Mouse (Mus musculus): Measurements from ENCODE around the gene Ap1s2.

Gene Ap1s2

DNA sequence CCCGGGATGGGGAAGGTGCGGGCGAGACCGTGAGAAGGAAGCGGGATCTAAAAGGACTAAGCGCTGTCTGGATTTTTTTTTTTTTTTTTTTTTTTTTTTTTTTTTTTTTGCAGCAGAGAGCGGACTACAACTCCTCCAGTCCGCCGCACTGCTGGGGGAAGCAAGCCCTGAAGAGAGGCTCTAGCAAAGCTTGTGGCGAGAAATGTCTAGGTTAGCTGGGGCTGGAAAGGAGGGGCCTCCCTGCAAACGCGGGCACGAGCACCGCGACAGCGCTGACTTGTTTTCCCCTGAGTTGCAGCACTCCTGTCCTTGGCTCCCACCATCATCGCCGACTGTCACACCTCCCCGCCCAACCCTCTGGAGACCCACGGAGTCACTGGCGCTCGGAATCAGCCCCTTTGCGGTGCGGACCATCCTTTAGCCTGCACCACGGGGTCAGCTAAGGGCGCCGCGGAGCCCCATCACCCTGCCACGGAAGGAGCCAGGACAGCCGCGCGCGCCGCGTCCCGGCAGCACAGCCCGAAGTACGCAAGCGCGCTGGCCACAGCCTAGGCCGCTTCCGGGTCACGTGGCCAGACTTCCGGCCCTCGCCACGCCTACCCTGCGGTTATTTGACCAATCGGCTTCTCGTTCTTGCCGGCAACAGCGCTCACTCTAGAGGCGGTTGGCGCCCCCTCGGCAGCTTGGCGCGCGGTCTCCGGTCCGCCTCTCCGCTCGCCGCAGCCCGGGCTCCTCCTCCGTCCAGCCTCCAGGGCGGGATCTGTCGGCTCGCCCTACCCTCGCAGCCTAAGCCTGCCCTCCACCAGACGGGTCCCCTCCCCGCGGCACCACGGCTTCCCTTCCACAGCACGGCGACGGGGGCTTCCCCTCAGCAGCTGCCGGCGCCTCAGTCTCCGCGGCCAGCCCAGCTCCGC, at the start of gene Ap1s2:
Gene Ap1s2, plus strand, starts transcription at position 681 of the 914 bp plus-strand sequence.
- DNase-seq = peak; percentile 97

DNA sequence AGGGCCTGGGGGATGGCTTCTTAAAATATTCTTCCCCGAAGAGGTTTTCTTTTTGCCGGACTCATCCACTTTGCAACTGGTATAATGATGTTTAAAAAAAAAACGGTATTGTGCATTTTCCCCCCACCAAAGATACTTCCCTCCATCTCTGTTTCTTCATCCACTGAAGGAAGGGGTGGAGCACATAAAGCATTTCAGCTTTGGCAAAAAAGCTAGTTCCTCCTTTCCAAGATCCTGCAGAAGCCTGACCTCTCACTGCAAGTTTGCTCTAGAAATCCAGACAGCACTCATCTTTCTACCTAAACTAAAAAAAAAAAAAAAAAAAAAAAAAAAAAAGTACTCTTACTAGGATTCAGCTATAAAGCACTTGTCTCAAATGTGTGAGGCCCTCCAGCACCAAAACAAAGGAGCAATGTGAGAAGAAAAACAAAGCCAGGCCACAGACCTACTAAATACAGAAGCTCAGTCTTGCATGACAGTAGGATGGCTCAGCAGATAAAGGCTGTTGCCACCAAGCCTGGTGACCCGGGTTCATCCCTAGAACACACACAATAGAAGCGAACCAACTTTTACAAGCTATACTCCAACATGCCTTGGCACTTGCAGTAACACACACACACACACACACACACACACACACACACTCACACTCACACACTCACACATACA, 41.0 kb upstream of the Ap1s2 start:
- no peak for DNase-seq

DNA sequence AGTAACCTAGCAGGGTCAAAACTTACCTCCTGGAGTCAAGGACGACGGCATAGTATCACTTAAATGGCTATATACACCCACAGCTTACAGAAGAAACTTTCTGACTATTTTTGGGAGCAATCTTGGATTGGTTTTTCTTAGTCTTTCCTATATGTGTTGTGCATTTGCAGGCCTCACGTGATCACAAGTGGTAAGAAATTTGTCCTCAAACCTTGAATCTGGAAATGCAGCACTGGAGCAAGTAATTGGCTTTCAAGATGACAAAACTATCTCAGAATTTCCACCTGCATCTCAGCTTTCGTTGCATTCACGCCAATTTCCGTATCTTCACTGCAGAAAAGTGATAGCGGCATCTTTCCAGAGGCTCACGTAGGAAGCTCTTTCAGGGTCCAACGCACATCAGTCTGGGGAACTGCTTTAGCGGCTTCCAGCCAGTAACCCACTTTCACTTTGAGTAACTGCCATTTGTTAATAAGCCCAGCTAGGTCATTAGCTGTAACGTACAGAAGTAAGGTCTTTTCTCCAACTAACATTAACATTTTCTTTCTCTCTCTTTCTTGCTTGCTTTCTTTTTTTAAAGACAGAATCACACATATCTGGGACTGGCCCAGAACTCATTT, 40.0 kb upstream of the Ap1s2 start:
- no peak for DNase-seq

DNA sequence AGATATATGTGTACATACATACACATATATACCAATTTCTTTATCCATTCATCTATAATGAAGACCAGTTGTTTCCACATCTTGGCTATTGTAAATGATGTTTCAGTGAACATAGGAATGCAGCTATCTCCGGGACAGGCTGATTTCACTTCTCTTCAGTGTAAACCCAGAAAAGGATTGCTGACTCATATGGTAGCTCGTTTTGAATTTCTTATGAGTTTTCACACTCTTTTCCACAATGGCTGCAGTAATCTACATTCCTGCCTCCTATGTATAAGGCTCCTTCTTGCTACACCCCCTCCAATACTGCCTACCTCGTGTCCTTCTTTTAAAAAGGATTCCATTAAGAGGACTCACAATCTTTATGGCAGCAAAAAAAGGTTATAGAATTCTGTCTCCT, 32.9 kb upstream of the Ap1s2 start:
- DNase-seq = no peak

DNA sequence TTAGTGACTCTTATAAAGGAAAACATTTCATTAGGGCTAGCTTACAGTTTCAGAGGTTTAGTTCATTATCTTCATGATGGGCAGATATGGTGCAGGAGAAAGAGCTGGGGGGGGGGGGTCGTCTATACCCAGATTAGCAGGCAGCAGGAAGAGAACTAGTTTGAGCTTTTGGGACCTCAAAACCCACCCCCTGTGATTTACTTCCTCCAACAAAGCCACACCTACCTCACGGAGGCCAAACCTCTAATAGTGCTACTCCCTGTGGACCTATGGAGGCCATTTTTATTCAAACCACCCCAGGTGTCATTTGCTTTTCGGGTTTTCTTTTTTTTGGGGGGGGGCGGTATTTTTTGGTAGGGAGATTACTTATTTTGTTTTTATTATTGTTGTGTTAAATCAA, 32.2 kb upstream of the Ap1s2 start:
- no peak for DNase-seq

DNA sequence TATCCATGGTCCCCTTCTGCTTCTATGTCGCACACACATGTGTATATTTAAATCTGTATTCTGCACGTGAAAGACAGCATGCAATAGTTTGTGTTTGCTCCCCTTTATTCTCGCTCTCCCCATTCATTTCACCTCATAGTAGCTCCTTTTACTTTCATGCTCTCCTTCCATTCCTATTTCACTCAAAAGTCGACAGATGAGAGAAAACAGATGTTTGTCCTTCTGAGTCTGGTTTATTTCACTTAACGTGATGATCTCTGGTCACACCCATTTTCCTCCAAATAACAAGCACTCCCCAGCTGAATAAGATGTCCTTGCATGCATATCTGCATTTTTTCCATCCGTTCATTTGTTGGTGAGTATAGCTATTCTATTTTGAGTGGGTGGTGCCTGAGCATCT, 29.8 kb upstream of the Ap1s2 start:
- no peak for DNase-seq

DNA sequence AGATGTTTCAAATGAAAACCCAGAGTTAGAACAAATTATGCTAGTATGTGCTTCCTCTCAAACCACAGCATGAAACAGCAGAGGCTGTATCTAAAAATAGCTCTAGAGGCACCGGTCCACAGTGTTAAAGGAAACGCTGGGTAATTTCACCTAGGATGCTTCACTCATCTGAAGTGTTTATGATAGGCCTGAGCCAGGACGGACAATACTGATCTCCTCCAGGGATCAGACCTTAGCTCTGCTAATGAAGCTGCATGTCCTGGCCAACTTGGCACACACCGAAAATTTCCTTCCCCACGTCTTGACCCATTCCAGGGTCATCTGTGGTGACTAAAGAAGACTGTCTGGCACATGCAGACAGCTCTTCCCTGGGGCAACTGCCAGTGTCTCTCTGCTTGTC, 29.4 kb upstream of the Ap1s2 start:
- DNase-seq = peak; percentile 16

DNA sequence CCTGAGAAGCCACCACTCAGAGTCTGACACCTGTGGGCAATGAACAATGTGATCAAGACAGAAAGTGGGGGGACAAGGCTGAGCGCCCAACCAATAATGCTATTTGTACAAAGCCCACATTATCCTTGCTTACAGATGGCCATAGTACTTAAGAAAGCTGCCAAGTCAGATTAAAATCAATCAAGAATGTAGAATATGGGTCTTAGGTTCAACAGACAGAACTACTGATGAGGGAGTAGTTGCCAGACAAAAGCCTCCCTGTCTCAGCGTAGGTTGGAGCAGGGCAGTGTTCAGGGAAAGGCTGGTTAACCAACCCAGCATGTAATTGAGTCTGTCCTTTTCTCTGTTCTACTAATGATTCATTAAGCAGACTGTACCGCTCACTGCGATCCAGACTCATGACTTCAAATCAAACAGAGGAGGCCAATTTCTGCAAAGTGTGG, 23.3 kb upstream of the Ap1s2 start:
- DNase-seq = no peak

DNA sequence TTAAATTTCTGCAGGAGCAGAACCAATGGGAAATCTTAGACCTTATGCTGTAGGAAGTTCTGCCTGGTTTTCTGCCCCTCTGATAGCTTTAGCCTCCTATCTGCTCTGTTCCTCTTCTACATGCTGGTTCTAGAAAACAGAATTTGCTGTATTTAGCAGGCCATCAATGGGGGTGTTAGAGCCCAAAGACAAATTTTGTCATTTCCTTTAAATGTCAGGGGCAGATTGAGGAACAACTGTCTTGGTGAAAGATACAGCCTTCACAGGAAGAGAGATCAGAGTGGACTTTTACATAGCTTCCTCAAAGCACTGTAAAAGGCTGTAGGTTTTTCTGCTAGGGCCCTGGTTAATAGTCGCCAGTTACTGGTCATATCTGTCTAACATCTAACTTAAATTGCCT, 11.5 kb upstream of the Ap1s2 start:
- DNase-seq = no peak

DNA sequence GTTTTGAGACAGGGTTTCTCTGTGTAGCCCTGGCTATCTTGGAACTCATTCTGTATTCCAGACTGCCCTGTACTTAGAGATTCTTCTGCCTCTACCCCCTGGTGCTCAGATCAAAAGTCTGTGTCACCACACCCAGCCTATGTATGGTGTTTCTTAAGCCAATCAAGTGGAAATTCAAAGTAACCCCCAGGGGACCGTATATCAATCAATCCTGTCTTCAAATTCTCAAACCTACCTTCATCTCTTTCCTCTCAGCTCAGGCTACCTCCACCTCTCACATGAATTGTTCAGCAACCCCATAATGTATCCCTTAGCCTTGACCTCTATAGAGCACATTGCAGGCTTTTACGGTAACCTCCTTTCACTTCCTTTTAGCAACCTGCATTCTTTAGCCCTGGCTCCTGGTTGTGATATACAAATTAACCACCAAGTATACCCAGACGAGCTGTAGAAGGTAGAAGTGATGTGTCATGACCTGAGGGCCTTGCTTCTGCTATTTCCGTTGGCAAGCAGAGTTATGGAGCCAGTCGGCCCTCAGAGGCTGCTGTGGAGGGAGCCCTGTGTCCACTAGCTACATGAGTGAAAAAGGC, 9.3 kb upstream of the Ap1s2 start:
- no peak for DNase-seq

DNA sequence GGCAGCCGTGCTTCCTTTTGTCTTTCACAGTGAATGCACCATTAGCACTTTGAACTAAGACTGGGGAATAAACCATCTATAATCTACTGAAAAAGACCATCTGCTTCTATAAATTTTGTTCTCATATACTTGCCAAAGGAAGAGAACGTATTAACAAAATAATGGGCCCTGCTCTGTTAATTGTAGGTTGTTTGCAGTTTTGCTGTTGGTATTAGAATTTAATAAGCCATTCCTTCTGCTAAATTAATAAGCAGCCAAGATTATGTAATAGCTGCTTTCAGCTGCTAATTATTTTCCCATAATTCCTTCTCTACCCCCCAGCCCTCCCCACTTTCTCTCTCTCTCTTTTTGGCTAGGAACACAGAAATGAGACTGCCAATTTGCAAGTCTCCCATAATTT, 2.0 kb upstream of the Ap1s2 start:
- DNase-seq = no peak

DNA sequence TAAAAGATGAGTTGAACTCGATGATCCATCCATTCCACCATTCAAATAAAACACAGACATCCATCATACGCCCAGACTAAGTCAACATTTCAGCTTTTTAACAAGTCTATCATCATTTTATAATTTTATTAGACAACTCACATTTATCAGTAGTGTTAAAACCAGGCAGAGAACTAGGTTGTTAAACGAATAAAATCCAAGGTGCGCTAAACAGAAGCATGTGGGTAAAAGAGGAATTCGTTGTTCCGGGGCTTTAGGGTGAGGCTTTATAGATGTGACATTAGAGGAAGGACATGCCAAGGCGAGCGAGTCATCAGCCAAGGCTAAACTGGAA, 847 bp upstream of the Ap1s2 start:
- DNase-seq = no peak

DNA sequence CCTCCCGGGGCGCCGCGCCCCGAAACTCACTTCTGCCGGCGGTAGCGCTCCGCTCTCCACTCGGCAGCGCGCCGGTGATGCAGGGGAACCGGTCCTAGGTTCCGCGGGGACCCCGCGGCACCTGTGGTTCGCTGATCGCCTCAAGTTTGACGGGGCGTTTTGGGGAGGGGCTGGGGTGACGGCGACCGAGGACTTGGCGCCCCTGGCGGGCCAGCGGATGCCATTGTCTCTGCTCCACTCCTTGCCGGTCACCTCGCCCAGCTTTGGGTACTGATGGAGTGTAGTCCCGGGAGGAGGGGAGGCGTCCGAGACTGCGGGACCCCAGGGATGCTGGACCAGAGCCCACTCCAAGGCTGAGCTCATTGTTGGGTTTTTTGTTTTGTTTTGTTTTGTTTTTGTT, 564 bp downstream of the Ap1s2 start:
- peak; percentile 70 for DNase-seq

DNA sequence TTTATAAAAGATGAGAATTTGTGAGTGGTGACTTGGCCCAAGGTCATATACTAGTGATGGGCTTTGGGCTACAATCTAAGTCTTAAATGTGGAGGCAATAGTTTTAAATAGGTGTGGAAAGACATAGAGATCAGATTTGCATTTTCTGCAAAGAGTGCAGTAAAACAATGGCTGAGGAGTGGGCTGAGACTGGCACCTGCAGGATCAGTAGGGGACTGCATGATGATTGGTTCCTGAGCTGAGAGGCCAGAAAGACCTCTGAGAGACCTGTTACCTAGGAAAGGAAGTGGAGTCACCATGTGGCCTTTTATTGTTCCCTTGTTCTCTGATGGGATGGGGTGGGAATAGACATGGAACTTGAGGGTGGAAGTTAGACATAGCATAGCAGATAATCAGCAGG, 4.0 kb downstream of the Ap1s2 start:
- peak; percentile 14 for DNase-seq

DNA sequence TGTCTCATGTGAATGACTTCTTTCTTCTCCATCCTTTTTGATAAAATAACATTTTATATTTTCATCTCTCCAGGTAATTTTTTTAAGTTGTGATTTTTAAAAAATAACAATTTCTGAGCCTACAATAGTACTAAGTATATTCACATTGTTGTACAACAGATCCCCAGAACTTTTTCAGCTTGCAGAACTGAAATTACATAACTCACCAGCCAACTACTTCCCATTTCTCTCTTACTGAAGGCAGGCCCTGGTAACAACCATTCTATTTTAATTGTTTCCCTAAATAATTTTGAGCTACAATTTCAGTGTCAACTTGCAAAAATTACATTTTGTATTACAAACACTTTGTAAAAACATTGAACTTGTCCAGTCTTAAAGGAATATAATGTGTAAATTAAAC, 20.7 kb downstream of the Ap1s2 start:
- no peak for DNase-seq

DNA sequence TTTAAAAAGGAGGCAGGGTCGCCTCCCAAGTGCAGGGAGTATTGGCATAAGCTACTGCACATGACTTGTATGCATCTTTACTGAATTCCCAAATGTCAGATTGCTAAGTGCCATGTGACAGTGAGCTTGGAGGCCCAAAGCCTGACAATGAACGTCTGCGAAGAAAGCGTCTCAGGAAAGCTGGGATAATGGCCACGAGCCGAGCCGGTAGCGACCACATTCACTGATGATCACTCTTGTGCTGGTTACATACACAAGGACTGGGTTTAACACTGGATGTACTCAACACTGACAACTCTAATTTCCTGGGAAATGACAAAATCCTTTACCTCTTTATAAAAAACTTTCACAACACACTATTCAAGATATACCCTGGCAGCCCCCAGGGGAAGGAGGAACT, 25.9 kb downstream of the Ap1s2 start:
- no peak for DNase-seq

DNA sequence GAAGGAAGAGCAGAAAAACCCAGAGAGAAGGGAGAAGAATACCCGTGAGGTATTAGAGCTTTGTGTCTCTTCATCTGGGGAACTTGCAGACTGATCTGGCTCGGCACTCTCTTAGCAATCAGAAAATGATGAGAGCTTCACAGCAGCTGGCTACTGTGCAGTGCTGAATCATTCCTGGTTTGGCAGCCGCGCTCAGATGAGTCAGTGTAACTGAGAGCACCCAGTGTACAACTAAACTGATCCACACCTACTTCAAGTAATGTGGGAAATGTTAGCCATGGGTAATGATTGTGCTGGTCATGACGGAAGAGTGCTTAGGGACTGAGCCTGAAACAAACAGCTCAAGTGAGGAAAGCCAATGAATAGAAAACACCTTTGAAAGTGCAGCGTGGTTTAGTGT, 29.8 kb downstream of the Ap1s2 start:
- no peak for DNase-seq

DNA sequence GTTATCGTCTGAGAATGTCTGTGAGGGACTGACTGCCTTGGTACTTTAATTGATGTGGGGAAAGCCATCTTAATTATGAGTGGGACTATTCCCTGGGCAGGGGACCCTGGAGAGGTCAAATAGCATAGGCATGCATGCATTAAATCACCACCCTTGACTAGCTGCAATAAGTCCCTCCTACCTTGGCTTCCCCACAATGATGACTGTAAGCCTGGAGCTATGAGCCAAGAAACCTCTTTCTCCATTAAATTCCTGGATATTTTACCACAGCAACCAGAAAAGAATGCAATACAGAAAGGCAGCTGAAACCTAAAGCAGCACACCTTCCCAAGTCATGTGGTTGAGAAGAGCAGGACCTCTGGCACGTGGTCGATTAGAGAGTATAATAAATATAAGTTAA, 35.6 kb downstream of the Ap1s2 start:
- no peak for DNase-seq

DNA sequence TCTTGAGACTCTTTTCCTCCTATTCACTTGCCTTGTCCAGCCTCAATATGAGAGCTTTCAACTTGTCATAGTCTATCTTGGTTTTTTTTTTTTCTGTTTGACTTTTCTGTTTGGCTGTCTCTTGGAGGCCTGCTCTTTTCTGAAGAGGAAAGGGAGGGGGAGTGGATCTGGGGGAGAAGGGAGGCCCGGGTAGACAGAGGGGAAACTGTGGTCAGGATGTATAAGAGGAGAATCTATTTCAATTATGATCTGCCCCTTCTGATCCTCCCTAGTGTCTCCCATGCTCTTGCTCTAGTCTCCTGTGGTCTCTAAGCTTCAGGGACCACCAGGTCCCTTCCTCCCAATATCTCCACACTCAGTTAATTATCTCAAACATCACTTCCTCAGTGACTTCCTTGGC, 42.8 kb downstream of the Ap1s2 start:
- no peak for DNase-seq

DNA sequence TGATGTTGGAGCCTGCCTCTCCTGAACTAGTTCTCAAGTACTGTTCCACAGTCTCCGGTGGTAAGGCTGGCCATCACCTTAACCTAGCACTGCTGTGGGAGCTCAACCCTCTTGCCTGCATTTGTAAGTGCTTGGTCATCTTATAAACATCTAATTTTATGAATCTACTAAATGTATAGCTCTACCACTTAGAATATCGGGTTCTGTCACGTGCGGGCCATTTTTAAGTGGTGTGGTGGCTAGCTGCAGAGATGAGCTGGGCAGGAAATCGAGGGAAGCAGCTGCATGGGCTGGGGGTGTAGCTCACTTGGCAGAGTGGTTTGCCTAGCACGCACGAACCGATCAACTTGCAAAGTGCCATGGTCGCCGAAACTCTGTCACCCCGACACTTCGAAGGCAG, 48.6 kb downstream of the Ap1s2 start:
- no peak for DNase-seq

DNA sequence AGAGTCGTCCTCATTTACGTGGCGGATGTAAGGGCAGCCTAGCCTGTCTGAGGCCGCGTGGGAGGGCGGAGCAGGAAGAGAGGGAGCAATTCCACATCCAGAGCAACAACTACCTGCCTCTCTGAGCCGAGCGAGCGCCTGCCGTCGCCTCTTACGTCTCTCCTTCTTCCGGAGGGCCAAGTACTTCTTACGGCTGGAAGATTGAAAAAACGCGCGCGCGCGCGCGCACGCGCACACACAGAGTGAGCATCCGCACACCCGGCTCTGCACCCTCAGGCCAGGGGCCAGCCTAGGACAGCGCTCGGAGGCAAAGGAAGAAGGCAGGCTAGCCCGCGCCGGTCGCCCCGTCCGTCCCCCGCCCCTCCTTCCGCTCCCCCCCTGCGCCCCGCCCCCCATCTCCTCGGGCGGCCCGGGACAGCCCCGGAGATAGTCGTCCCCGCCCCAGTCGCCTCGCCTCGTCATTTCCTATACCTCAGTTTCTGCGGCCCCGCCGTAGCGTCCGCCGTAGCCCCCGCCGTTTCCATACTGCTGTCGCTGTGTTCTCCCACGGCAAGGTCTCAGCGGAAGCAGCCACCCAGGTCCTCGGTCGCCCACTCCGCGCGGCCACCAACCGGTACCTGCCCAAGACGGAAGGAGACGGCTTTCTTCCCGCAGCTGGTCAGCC, 49.1 kb downstream of the Ap1s2 start:
- DNase-seq = peak; percentile 67

DNA sequence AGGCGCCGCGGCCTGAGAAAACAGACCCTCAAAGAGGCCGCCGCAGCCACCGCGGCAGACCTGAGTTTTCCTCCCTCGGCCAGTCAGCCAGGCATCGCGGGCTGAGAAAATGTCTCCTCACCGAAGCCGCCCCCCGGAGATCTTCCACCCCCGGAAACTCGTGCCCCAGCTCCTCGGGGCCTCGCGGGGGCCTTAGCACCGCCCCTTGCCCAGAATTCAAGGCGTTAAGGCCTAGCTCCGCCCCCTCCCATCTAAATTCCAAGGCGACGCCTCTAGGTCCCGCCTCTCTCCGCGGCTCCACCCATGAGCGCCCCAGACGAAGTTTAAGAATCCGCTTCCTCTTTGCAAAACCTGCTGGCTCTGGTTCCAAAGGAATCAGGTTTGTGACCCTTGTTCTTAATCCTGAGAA, 49.7 kb downstream of the Ap1s2 start, which contains the start of gene Zrsr2:
Gene Zrsr2, minus strand, starts transcription at position 195 of the 409 bp plus-strand sequence.
- DNase-seq = peak; percentile 85

DNA sequence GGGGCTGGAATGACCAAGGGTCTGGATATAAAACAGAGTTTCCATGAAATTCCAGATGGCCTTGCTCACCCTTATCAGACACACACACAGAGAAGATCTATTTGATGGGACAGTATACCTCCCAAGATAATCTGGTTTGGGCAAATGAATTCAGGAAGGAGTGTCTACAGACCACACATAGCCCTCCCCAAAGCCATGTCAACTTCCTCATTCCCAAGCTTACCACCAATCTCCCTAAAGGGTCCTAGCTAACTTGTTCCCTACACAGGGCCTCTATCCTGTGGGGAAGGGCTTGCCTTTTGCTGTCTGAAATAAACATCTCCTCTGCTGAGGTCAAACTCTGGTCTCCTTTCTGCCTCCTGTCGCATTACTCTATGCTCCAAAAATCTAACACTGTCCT, 72.3 kb downstream of the Ap1s2 start:
- DNase-seq = no peak
